Mouse (Mus musculus) embryonic stem cell, embryonic (primary cell): ENCODE results near the gene Efna4.

Source experiments
- CTCF ChIA-PET, 4 experiments: fragments of 300-600 bp in 2 of 4; fragments of 350-600 bp in 2 of 4; sonication (Branson Sonifier 250); formaldehyde crosslinking; loops; one replicate each; lab custom pipeline; 2022; ENCODE audit warnings: inconsistent platforms in 2 of 4; lab: Charles Lee
- POLR2A ChIA-PET, 4 experiments: fragments of 300-600 bp in 2 of 4; fragments of 350-600 bp in 2 of 4; sonication (Branson Sonifier 250); formaldehyde crosslinking; loops; one replicate each; lab custom pipeline; 2022; ENCODE audit warnings: antibody characterized with exemption in 4 of 4, inconsistent platforms in 1 of 4; lab: Charles Lee

The Efna4 gene

GRCm38 (mm10) chr3:89294195-89294594 lies 43.6 kb downstream of the Efna4 start:
- CTCF ChIA-PET: interaction anchor here in 3 of 4 experiments (0.6 to 1.2 kb wide), 3 partner anchors 10 to 178 kb away, joined by 3 to 4 read pairs (median 4); no protein-coding TSS in a partner anchor
- POLR2A ChIA-PET: interaction anchor here in 2 of 4 experiments (0.6 to 1.6 kb wide), 2 partner anchors 11 to 509 kb away, joined by 4 read pairs; no protein-coding TSS in a partner anchor

- ChIA-PET CTCF (interaction anchor here in 3 of 4 experiments (0.6 to 1.4 kb wide), 7 partner anchors 9 to 177 kb away, joined by 3 to 4 read pairs (median 3); no protein-coding TSS in a partner anchor), POLR2A (interaction anchor here in 2 of 4 experiments (0.6 kb wide), 2 partner anchors 178 to 508 kb away, joined by 4 read pairs; no protein-coding TSS in a partner anchor)
Measured at GRCm38 (mm10) chr3:89293247-89293918, 44.4 kb downstream of the Efna4 start.

- CTCF ChIA-PET: interaction anchor here in 2 of 4 experiments (1.2 to 1.4 kb wide), 2 partner anchors 10 to 42 kb away, joined by 3 to 4 read pairs; no protein-coding TSS in a partner anchor
- POLR2A ChIA-PET: interaction anchor here in 1 of 4 experiments (1.6 kb wide), 1 partner anchor 16 kb away, joined by 3 read pairs; no protein-coding TSS in a partner anchor
Measured at GRCm38 (mm10) chr3:89292303-89292702, 45.5 kb downstream of the Efna4 start.

GRCm38 (mm10) chr3:89291874-89292273 lies 46.0 kb downstream of the Efna4 start:
- ChIA-PET POLR2A (interaction anchor here in 1 of 4 experiments (1.6 kb wide), 1 partner anchor 16 kb away, joined by 3 read pairs; no protein-coding TSS in a partner anchor), CTCF (interaction anchor here in 1 of 4 experiments (1.4 kb wide), 1 partner anchor 41 kb away, joined by 4 read pairs; no protein-coding TSS in a partner anchor)

- ChIA-PET CTCF (interaction anchor here (0.6 to 2.5 kb wide), 10 partner anchors 9 to 568 kb away, joined by 3 to 7 read pairs (median 4); no protein-coding TSS in a partner anchor), POLR2A (interaction anchor here in 3 of 4 experiments (0.8 to 2.1 kb wide), 6 partner anchors 8 to 38 kb away, joined by 3 to 13 read pairs (median 5); no protein-coding TSS in a partner anchor)
Measured at GRCm38 (mm10) chr3:89288503-89288928, 49.3 kb downstream of the Efna4 start.

- ChIA-PET POLR2A (interaction anchor here (0.5 to 2.1 kb wide), 16 partner anchors 10 to 429 kb away, joined by 3 to 13 read pairs (median 5); partner anchors contain the start of gene Slc50a1 (in 1 of the 4)), CTCF (interaction anchor here (0.5 to 3.5 kb wide), 16 partner anchors 11 to 610 kb away, joined by 3 to 13 read pairs (median 3); no protein-coding TSS in a partner anchor)
Measured at GRCm38 (mm10) chr3:89287286-89287685, 50.5 kb downstream of the Efna4 start.

- POLR2A ChIA-PET: interaction anchor here in 3 of 4 experiments (0.5 to 2.2 kb wide), 6 partner anchors 14 to 500 kb away, joined by 3 to 7 read pairs (median 4); no protein-coding TSS in a partner anchor
- CTCF ChIA-PET: interaction anchor here in 2 of 4 experiments (1.0 to 7.1 kb wide), 6 partner anchors 15 to 40 kb away, joined by 3 to 31 read pairs (median 4); partner anchors contain the start of genes Krtcap2 (in 1 of the 2) and Trim46 (in 1 of the 2)
Measured at GRCm38 (mm10) chr3:89285526-89285925, 52.3 kb downstream of the Efna4 start.

- CTCF ChIA-PET: interaction anchor here in 3 of 4 experiments (0.5 to 7.1 kb wide), 10 partner anchors 10 to 203 kb away, joined by 3 to 31 read pairs (median 4); partner anchors contain the start of genes Krtcap2 (in 1 of the 3) and Trim46 (in 1 of the 3)
- POLR2A ChIA-PET: interaction anchor here in 2 of 4 experiments (0.6 to 2.2 kb wide), 8 partner anchors 15 to 732 kb away, joined by 3 to 7 read pairs (median 3); partner anchors contain the start of genes Dpm3 (in 1 of the 2), Efna3 (in 1 of the 2) and Lamtor2 (in 1 of the 2)
Measured at GRCm38 (mm10) chr3:89284261-89284660, 53.6 kb downstream of the Efna4 start.
